Mouse (Mus musculus) limb, embryonic 14.5 days (tissue): Measurements from ENCODE around the gene Cacng7. TPM values are rescaled to one million over a fixed set of nuclear protein-coding genes. Genes with fewer than 3 reads are reported as not detected.

ENCODE experiments used
- ATAC-seq: fragments of 200-750 bp; cut with Nextera tagmentation; 2 replicates; pipeline ENCODE4 v1.8.0; 2017; ENCODE audit warnings: low read depth, moderate number of reproducible peaks, moderate TSS enrichment; ENCODE audit not compliant: low FRiP score
- DNase-seq: peaks from one replicate; pipeline ENCODE4 v3.0.0-alpha.2; 2015; ENCODE audit warnings: low spot score
- H3K27ac ChIP-seq: fragments of 300-500 bp; sonication (generic); replicated peaks from 2 replicates; pipeline ENCODE4 v1.5.1; 2014; ENCODE audit warnings: low read depth, mild to moderate bottlenecking, low read length, moderate library complexity, mixed read lengths
- H3K27me3 ChIP-seq: fragments of 300-500 bp; sonication (generic); 2 replicates; pipeline ENCODE4 v1.6.1; 2014; ENCODE audit warnings: low read length, mixed read lengths; ENCODE audit not compliant: control insufficient read depth, insufficient read depth
- H3K36me3 ChIP-seq: fragments of 300-500 bp; sonication (generic); 2 replicates; pipeline ENCODE4 v1.6.1; 2014; ENCODE audit warnings: mild to moderate bottlenecking, low read length, moderate library complexity, mixed read lengths; ENCODE audit not compliant: control insufficient read depth, insufficient read depth
- H3K4me1 ChIP-seq: fragments of 300-500 bp; sonication (generic); 2 replicates; pipeline ENCODE4 v1.6.1; 2014; ENCODE audit warnings: antibody characterized with exemption, low read length, mixed read lengths; ENCODE audit not compliant: control insufficient read depth, insufficient read depth
- H3K4me2 ChIP-seq: fragments of 300-500 bp; sonication (generic); replicated peaks from 2 replicates; pipeline ENCODE4 v1.6.1; 2014; ENCODE audit warnings: low read depth, mild to moderate bottlenecking, low read length, moderate library complexity; ENCODE audit not compliant: severe bottlenecking
- H3K4me3 ChIP-seq: fragments of 300-500 bp; sonication (generic); replicated peaks from 2 replicates; pipeline ENCODE4 v1.5.1; 2014; ENCODE audit warnings: low read length
- H3K9ac ChIP-seq: fragments of 300-500 bp; sonication (generic); 2 replicates; pipeline ENCODE4 v1.6.1; 2014; ENCODE audit warnings: mild to moderate bottlenecking, low read depth, low read length, moderate library complexity; ENCODE audit not compliant: severe bottlenecking
- H3K9me3 ChIP-seq: fragments of 300-500 bp; sonication (generic); 2 replicates; pipeline ENCODE4 v1.6.1; 2016; ENCODE audit warnings: low read length; ENCODE audit not compliant: control insufficient read depth
- POLR2A ChIP-seq: fragments of 200-500 bp; IDR thresholded peaks from 2 replicates; pipeline ENCODE4 v1.8.0; 2012; ENCODE audit warnings: inconsistent platforms, mild to moderate bottlenecking, moderate library complexity, borderline replicate concordance; ENCODE audit not compliant: insufficient read depth, insufficient read length; ENCODE audit errors: extremely low read depth
- WGBS: fragments of 180-500 bp; shearing (Covaris S2); extraction: QIAGEN DNeasy Blood & Tissue Kit; methylation state at CpG from one replicate; pipeline ENCODE4 v1.1.7; 2014; 5-methylcytosine and 5-hydroxymethylcytosine counted together
- polyA plus RNA-seq, 2 experiments: library from polyadenylated mRNA; depleted of rRNA in 1 of 2; stranded (reverse) in 1 of 2; unstranded in 1 of 2; fragments of >200 nt; fragmentation: Nextera tagmentation in 1 of 2; extraction: Ambion mirVana in 1 of 2; gene quantifications; 2 replicates each; pipeline versions ENCODE4 v1.2.1 to v1.2.3; 2012 to 2014

Cacng7 gene
- 129 and 207 TPM in 2 replicates for polyA plus RNA-seq (2012; rRNA removed)
- 2.5 and 3.9 TPM in 2 replicates for polyA plus RNA-seq (2014; fragmentation: Nextera tagmentation; extraction: Ambion mirVana)

GRCm38 (mm10) chr7:3332619-3333521 is at the start of gene Cacng7:
Gene Cacng7, plus strand, starts transcription at chr7:3332955.
- peak within 1 kb of the TSS; percentile 87 for H3K9ac ChIP-seq
- no peaks in the 10 kb centered on the region for H3K9me3 ChIP-seq
- peak; percentile 64 for ATAC-seq
- WGBS, result 1% methylated on average over 61 of the region's 65 CpGs
- peaks cover 4% of the 10 kb centered on the region; the same call in 1 of the 2 replicates for H3K36me3 ChIP-seq
- H3K4me1 ChIP-seq, result peaks cover 13% of the 10 kb centered on the region; the same call in 1 of the 2 replicates
- H3K27me3 ChIP-seq, result no peaks in the 10 kb centered on the region
- DNase-seq, result peak; percentile 67
- TF ChIP-seq POLR2A, result no peak
- peak within 1 kb of the TSS; percentile 47 for H3K4me2 ChIP-seq
- H3K4me3 ChIP-seq, result peak within 1 kb of the TSS; percentile 65
- peak within 1 kb of the TSS; percentile 86 for H3K27ac ChIP-seq

GRCm38 (mm10) chr7:3283081-3283875 is 49.5 kb upstream of the Cacng7 start:
- H3K27ac ChIP-seq, result no peak overlapping the region
- no peak for TF ChIP-seq POLR2A
- no peak overlapping the region for H3K9ac ChIP-seq
- H3K27me3 ChIP-seq, result no peaks in the 10 kb centered on the region
- peaks cover 2% of the 10 kb centered on the region; the same call in 1 of the 2 replicates for H3K4me1 ChIP-seq
- ATAC-seq (no peak), DNase-seq (no peak)
- H3K4me2 ChIP-seq, result no peak overlapping the region
- 86% methylated on average over 11 of the region's 11 CpGs for WGBS
- no peaks in the 10 kb centered on the region for H3K36me3 ChIP-seq
- no peak overlapping the region for H3K4me3 ChIP-seq
- H3K9me3 ChIP-seq, result no peaks in the 10 kb centered on the region

GRCm38 (mm10) chr7:3284604-3285003 is 48.2 kb upstream of the Cacng7 start:
- Histone ChIP-seq H3K4me3 (no peak overlapping the region), H3K4me2 (no peak overlapping the region), H3K36me3 (no peaks in the 10 kb centered on the region), H3K27ac (no peak overlapping the region), H3K9ac (no peak overlapping the region), H3K27me3 (no peaks in the 10 kb centered on the region), H3K4me1 (peaks cover 3% of the 10 kb centered on the region; the same call in 1 of the 2 replicates), H3K9me3 (no peaks in the 10 kb centered on the region)
- DNase-seq (no peak), ATAC-seq (no peak)
- no peak for TF ChIP-seq POLR2A
- 88% methylated on average over 10 of the region's 10 CpGs for whole genome bisulfite sequencing

GRCm38 (mm10) chr7:3286036-3286435 is 46.7 kb upstream of the Cacng7 start:
- no peaks in the 10 kb centered on the region for H3K36me3 ChIP-seq
- no peaks in the 10 kb centered on the region for H3K9me3 ChIP-seq
- H3K27ac ChIP-seq, result no peak overlapping the region
- no peak overlapping the region for H3K9ac ChIP-seq
- H3K27me3 ChIP-seq, result no peaks in the 10 kb centered on the region
- no peak overlapping the region for H3K4me2 ChIP-seq
- WGBS, result 92% methylated on average over 5 of the region's 5 CpGs
- ATAC-seq (no peak), DNase-seq (no peak)
- peaks cover 11% of the 10 kb centered on the region for H3K4me1 ChIP-seq
- TF ChIP-seq POLR2A, result no peak
- H3K4me3 ChIP-seq, result no peak overlapping the region

GRCm38 (mm10) chr7:3287186-3287585 is 45.6 kb upstream of the Cacng7 start:
- no peaks in the 10 kb centered on the region for H3K36me3 ChIP-seq
- 68% methylated on average over 7 of the region's 7 CpGs for WGBS
- H3K27ac ChIP-seq, result peak overlapping the region; percentile 68
- no peak for TF ChIP-seq POLR2A
- H3K27me3 ChIP-seq, result no peaks in the 10 kb centered on the region
- peaks cover 20% of the 10 kb centered on the region for H3K4me1 ChIP-seq
- H3K4me3 ChIP-seq, result no peak overlapping the region
- H3K4me2 ChIP-seq, result peak overlapping the region; percentile 7; the same call in 1 of the 2 replicates
- H3K9me3 ChIP-seq, result no peaks in the 10 kb centered on the region
- no peak for ATAC-seq
- no peak for DNase-seq
- H3K9ac ChIP-seq, result no peak overlapping the region
